In genomic region chr19:7140373-7140772, GRCm38 (mm10) we compare ENCODE assay signal across 12 mouse cellular contexts. TPM values are rescaled to one million over a fixed set of nuclear protein-coding genes. Genes with fewer than 3 reads are reported as not detected.
DNase-seq lines count a peak whose midpoint lies in the region; ATAC-seq and TF ChIP-seq lines count a peak whose summit lies in the region.
"Had no signal": no experiment of that assay in that cellular context is flagged by ENCODE, and none has a peak within 500 bp of the region (broad histone marks: within the 10 kb centered on the region; RNA-seq: fewer than 3 reads in every experiment).

No protein-coding gene starts in this region.

- H3K9me3 ChIP-seq in heart, embryonic 14.5 days (ENCODE audit: control insufficient read depth, low read length): no peaks in the 10 kb centered on the region
- H3K9me3 ChIP-seq in heart, embryonic 12.5 days (replicated peaks): no peaks in the 10 kb centered on the region
- no peaks in the 10 kb centered on the region for H3K9me3 ChIP-seq in forebrain, postnatal 0 days (ENCODE audit: low read length)
- H3K9me3 ChIP-seq in midbrain, embryonic 13.5 days: no peaks in the 10 kb centered on the region
- H3K9me3 ChIP-seq: limb, embryonic 15.5 days had no signal

- H3K9ac ChIP-seq in heart, embryonic 14.5 days (ENCODE audit: low read length): peak overlapping the region; percentile 3; the same call in 1 of the 2 replicates
- no peak overlapping the region for H3K9ac ChIP-seq in heart, embryonic 12.5 days
- H3K9ac ChIP-seq in forebrain, postnatal 0 days: no peak overlapping the region
- no peak overlapping the region; the same call in 1 of the 2 replicates for H3K9ac ChIP-seq in midbrain, embryonic 13.5 days (replicated peaks)
- H3K9ac ChIP-seq: limb, embryonic 15.5 days had no signal

- DNase-seq in forebrain, postnatal 0 days: no peak
- DNase-seq in spleen, adult 12 weeks (ENCODE audit: low spot score): no peak
- DNase-seq in c-Kit-positive CD71-positive TER-119-positive erythroid progenitor cells, embryonic 14.5 days (ENCODE audit: low spot score): no peak
- DNase-seq in layer of hippocampus, postnatal 36 days: no peak

- H3K4me3 ChIP-seq in heart, embryonic 14.5 days (ENCODE audit: control insufficient read depth in 1 of 2, insufficient read depth in 1 of 2, low read depth in 1 of 2, low read length in 2 of 2): no peak overlapping the region
- H3K4me3 ChIP-seq in heart, embryonic 12.5 days: no peak overlapping the region
- H3K4me3 ChIP-seq in cortical plate, adult 2 months (ENCODE audit: insufficient read depth, low read length): no peak overlapping the region
- H3K4me3 ChIP-seq in forebrain, postnatal 0 days (ENCODE audit: low read depth, low read length): no peak overlapping the region
- H3K4me3 ChIP-seq in midbrain, embryonic 13.5 days (replicated peaks): no peak overlapping the region
- H3K4me3 ChIP-seq: limb, embryonic 15.5 days had no signal

- H3K36me3 ChIP-seq in heart, embryonic 14.5 days (ENCODE audit: control insufficient read depth, insufficient read depth, low read length): no peaks in the 10 kb centered on the region
- H3K36me3 ChIP-seq in heart, embryonic 12.5 days: no peaks in the 10 kb centered on the region
- H3K36me3 ChIP-seq in forebrain, postnatal 0 days (ENCODE audit: insufficient read depth): no peaks in the 10 kb centered on the region
- no peaks in the 10 kb centered on the region for H3K36me3 ChIP-seq in midbrain, embryonic 13.5 days
- H3K36me3 ChIP-seq: limb, embryonic 15.5 days had no signal

- no peak overlapping the region for H3K4me2 ChIP-seq in heart, embryonic 14.5 days (ENCODE audit: low read length)
- H3K4me2 ChIP-seq in heart, embryonic 12.5 days: no peak overlapping the region
- H3K4me2 ChIP-seq in forebrain, postnatal 0 days (ENCODE audit: low read depth): no peak overlapping the region
- no peak overlapping the region for H3K4me2 ChIP-seq in midbrain, embryonic 13.5 days (replicated peaks)
- H3K4me2 ChIP-seq: heart, embryonic 11.5 days; limb, embryonic 15.5 days had no signal

- 73% methylated on average over 6 of the region's 6 CpGs for WGBS in heart, embryonic 14.5 days
- WGBS in heart, embryonic 12.5 days: 75% methylated on average over 6 of the region's 6 CpGs
- WGBS in forebrain, postnatal 0 days: 27% methylated on average over 6 of the region's 6 CpGs
- WGBS in midbrain, embryonic 13.5 days: 40% methylated on average over 6 of the region's 6 CpGs

- TF ChIP-seq CTCF in cortical plate, adult 2 months (IDR thresholded peaks at IDR 0.05; ENCODE audit: extremely low read depth, insufficient read depth, low read length): no peak
- TF ChIP-seq CTCF in forebrain, postnatal 0 days (IDR thresholded peaks at IDR 0.05; ENCODE audit: low read depth): no peak

- no peak for ATAC-seq in heart, embryonic 14.5 days (ENCODE audit: insufficient number of reproducible peaks, insufficient read depth, low FRiP score, low read depth)
- ATAC-seq in heart, embryonic 12.5 days (ENCODE audit: insufficient number of reproducible peaks, low FRiP score): no peak
- peak; percentile 19; the same call in 1 of the 2 replicates for ATAC-seq in forebrain, postnatal 0 days
- ATAC-seq in midbrain, embryonic 13.5 days: 0 out of 2 replicates have a peak, but pooled peaks have one; percentile 1

- peaks cover 57 to 72% of the 10 kb centered on the region in 2 experiments for H3K4me1 ChIP-seq in heart, embryonic 14.5 days (ENCODE audit: control insufficient read depth in 2 of 2, insufficient read depth in 2 of 2, low read length in 2 of 2)
- H3K4me1 ChIP-seq in heart, embryonic 12.5 days (replicated peaks): peaks cover 64% of the 10 kb centered on the region
- peaks cover 13% of the 10 kb centered on the region for H3K4me1 ChIP-seq in cortical plate, adult 2 months (ENCODE audit: control insufficient read depth, insufficient read depth, low read length)
- H3K4me1 ChIP-seq in forebrain, postnatal 0 days (ENCODE audit: insufficient read depth): peaks cover 43% of the 10 kb centered on the region
- peaks cover 88% of the 10 kb centered on the region for H3K4me1 ChIP-seq in midbrain, embryonic 13.5 days (replicated peaks)

- 0 out of 4 replicates have a peak overlapping the region, but pooled peaks of 1 of the 2 experiments have one; percentile 6 for H3K27ac ChIP-seq in heart, embryonic 14.5 days (replicated peaks in 1 of 2; ENCODE audit: control insufficient read depth in 1 of 2, insufficient read depth in 1 of 2, low read depth in 2 of 2, low read length in 2 of 2)
- H3K27ac ChIP-seq in heart, embryonic 12.5 days (ENCODE audit: poor library complexity, severe bottlenecking): no peak overlapping the region
- H3K27ac ChIP-seq in cortical plate, adult 2 months (ENCODE audit: insufficient read depth, low read length): peak overlapping the region; percentile 9; the same call in 1 of the 2 replicates
- peak overlapping the region; percentile 82 for H3K27ac ChIP-seq in forebrain, postnatal 0 days (ENCODE audit: low read depth, low read length)
- H3K27ac ChIP-seq in midbrain, embryonic 13.5 days: peak overlapping the region; percentile 81
- H3K27ac ChIP-seq: kidney, postnatal 0 days; limb, embryonic 15.5 days; macrophage had no signal

- H3K27me3 ChIP-seq in heart, embryonic 14.5 days (ENCODE audit: control insufficient read depth, insufficient read depth, low read length): peaks cover 16% of the 10 kb centered on the region
- H3K27me3 ChIP-seq in heart, embryonic 12.5 days (replicated peaks): peaks cover 52% of the 10 kb centered on the region
- no peaks in the 10 kb centered on the region for H3K27me3 ChIP-seq in forebrain, postnatal 0 days (ENCODE audit: insufficient read depth, low read length)
- peaks cover 25% of the 10 kb centered on the region for H3K27me3 ChIP-seq in midbrain, embryonic 13.5 days

- no peak for TF ChIP-seq POLR2A in cortical plate, adult 2 months (IDR thresholded peaks at IDR 0.05; ENCODE audit: extremely low read depth, insufficient read depth, low read length)

RNA-seq across cellular contexts. Expression of gene Flrt1, which starts 34.8 kb away (rescaled TPM):
- 1.4 and 1.5 TPM in 2 replicates for polyA plus RNA-seq in heart, embryonic 14.5 days (2014; fragmentation: Nextera tagmentation; extraction: Ambion mirVana)
- 0.81 and 0.87 TPM in 2 replicates for polyA plus RNA-seq in heart, embryonic 12.5 days (2016; fragmentation: Nextera tagmentation; extraction: Ambion mirVana)
- polyA plus RNA-seq in cortical plate, adult 2 months (2012; rRNA removed): 8.2 and 9.2 TPM in 2 replicates
- 8.1 and 8.8 TPM in 2 replicates for total RNA-seq in forebrain, postnatal 0 days (2014; rRNA removed)
- 6.7 and 11.3 TPM in 2 replicates for polyA plus RNA-seq in forebrain, postnatal 0 days (2015; fragmentation: Nextera tagmentation; extraction: Ambion mirVana)
- 8.3 and 9.2 TPM in 2 replicates for polyA plus RNA-seq in midbrain, embryonic 13.5 days (2015; fragmentation: Nextera tagmentation; extraction: Ambion mirVana)
- 10 to 100 TPM; 18.4 to 18.6 TPM for total RNA-seq in layer of hippocampus, postnatal 36 days (2021)
- polyA plus RNA-seq: macrophage had no signal

Comparison
In these comparisons a context has a peak if more than half of its experiments do, and no peak if none do; other contexts are left out.
1. ATAC-seq: peak in forebrain, postnatal 0 days (single experiment) and midbrain, embryonic 13.5 days (single experiment); none in heart, embryonic 14.5 days (single experiment) and heart, embryonic 12.5 days (single experiment).